Mouse (Mus musculus): ENCODE measurements around the gene Polr2a. TPM values are rescaled to one million over a fixed set of nuclear protein-coding genes. Genes with fewer than 3 reads are reported as not detected.
"Not testable (repeated sequence)": the region's sequence is repeated elsewhere in the genome, so short reads cannot be mapped to it uniquely, and the experiment has no call there.

Gene Polr2a
- polyA plus RNA-seq, 1 experiment from 2014 or later: 9.6 TPM

GRCm38 (mm10) chr11:69751635-69752034, 6.8 kb downstream of the Polr2a start:
- Histone ChIP-seq H3K36me3 (peaks cover 29% of the 10 kb centered on the region), H3K9me3 (replicated peaks) (no peaks in the 10 kb centered on the region), H3K9ac (peak overlapping the region; percentile 33; the same call in 1 of the 2 replicates), H3K4me1 (replicated peaks) (peaks cover 64% of the 10 kb centered on the region), H3K4me2 (peak overlapping the region; percentile 37), H3K27me3 (no peaks in the 10 kb centered on the region), H3K4me3 (replicated peaks) (no peak overlapping the region), H3K27ac (no peak overlapping the region)
- WGBS (ENCODE audit: insufficient replicate concordance): 17% methylated on average over 3 of the region's 3 CpGs
- ATAC-seq (ENCODE audit: low read depth) (peak; percentile 71), DNase-seq (no peak)

DNA sequence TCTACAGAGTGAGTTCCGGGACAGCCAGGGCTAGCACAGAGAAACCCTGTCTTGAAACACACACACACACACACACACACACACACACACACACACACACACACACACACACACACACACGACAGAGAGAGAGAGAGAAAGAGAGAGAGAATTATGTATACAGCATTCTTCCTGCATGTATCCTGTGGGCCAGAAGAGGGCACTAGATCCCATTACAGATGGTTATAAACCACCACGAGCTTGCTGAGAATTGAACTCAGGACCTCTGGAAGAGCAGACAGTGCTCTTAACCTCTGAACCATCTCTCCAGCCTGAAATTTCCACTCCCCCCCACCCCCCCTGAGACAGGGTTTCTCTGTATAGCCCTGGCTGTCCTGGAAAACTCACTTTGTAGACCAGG, 27.0 kb downstream of the Polr2a start:
- H3K36me3 ChIP-seq: peaks cover 32% of the 10 kb centered on the region
- not testable (repeated sequence) for H3K27me3 ChIP-seq; H3K27ac ChIP-seq; H3K4me1 ChIP-seq (replicated peaks); DNase-seq; H3K4me3 ChIP-seq (replicated peaks); H3K9me3 ChIP-seq (replicated peaks); ATAC-seq (ENCODE audit: low read depth); H3K9ac ChIP-seq; H3K4me2 ChIP-seq
- 54% methylated on average over 3 of the region's 3 CpGs for WGBS (ENCODE audit: insufficient replicate concordance)

- H3K27ac ChIP-seq: no peak overlapping the region
- ATAC-seq (ENCODE audit: low read depth): no peak
Measured at GRCm38 (mm10) chr11:69729063-69729462, 29.4 kb downstream of the Polr2a start.

GRCm38 (mm10) chr11:69725951-69726350, 32.5 kb downstream of the Polr2a start:
- ATAC-seq (ENCODE audit: low read depth): no peak
- H3K4me1 ChIP-seq (replicated peaks): peaks cover 11% of the 10 kb centered on the region
- H3K9ac ChIP-seq: no peak overlapping the region
- H3K9me3 ChIP-seq (replicated peaks): no peaks in the 10 kb centered on the region
- no peak overlapping the region for H3K27ac ChIP-seq
- no peaks in the 10 kb centered on the region for H3K36me3 ChIP-seq
- no peak overlapping the region for H3K4me2 ChIP-seq
- H3K27me3 ChIP-seq: no peaks in the 10 kb centered on the region
- no peak overlapping the region for H3K4me3 ChIP-seq (replicated peaks)
- DNase-seq: no peak
- 32% methylated on average over 5 of the region's 5 CpGs for WGBS (ENCODE audit: insufficient replicate concordance)

More at GRCm38 (mm10) chr11:69729063-69729462, 29.4 kb downstream of the Polr2a start:
- DNase-seq: peak; percentile 60
- Histone ChIP-seq H3K9me3 (replicated peaks) (no peaks in the 10 kb centered on the region), H3K9ac (no peak overlapping the region), H3K4me1 (replicated peaks) (peaks cover 6% of the 10 kb centered on the region), H3K4me2 (no peak overlapping the region), H3K4me3 (replicated peaks) (no peak overlapping the region), H3K27me3 (no peaks in the 10 kb centered on the region), H3K36me3 (peaks cover 9% of the 10 kb centered on the region)
- WGBS (ENCODE audit: insufficient replicate concordance): 24% methylated on average over 3 of the region's 3 CpGs

DNA sequence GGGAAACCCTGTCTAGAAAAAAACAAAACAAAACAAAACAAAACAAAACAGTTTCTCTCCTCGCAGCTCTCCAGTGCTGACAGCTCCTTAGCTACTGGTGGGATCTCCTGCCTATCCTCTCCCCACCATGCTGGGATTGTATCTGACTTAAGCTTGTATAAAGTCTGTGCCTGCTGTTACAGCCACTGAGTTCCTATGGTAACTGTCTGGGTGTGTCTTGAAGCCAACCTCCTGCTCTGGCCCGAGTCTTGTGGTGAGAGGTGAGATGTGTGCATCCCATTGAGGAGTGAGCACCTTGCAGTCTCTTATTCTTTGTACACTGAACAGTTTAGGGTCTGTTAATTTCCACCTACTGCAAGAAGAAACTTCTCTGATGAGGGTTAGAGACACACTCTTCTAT, 35.4 kb downstream of the Polr2a start:
- Histone ChIP-seq H3K27ac (no peak overlapping the region), H3K27me3 (no peaks in the 10 kb centered on the region), H3K9me3 (replicated peaks) (no peaks in the 10 kb centered on the region), H3K4me3 (replicated peaks) (no peak overlapping the region), H3K36me3 (no peaks in the 10 kb centered on the region), H3K4me1 (replicated peaks) (peaks cover 26% of the 10 kb centered on the region), H3K4me2 (no peak overlapping the region), H3K9ac (no peak overlapping the region)
- no peak for DNase-seq
- no peak for ATAC-seq (ENCODE audit: low read depth)
- 38% methylated on average over 2 of the region's 2 CpGs for WGBS (ENCODE audit: insufficient replicate concordance)

DNA sequence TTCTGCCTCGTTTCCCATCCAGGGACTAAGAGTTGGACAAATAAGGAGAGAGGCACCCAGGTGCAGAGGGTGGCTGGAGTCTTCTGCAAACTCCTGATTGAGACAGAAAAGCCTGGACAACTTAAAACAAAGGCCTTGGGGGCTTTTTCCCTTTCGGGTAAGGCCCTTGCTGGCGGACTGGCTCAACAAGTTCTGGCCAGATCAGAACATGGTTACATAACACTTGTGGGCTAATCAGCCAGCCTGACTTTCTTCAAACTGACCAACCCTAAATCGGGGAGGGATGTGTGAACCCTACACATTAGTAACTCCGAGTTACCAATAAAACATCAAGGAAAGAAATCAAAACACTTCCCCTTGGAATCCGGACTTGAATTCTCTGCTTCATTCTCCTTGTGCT, 37.6 kb downstream of the Polr2a start:
- Histone ChIP-seq H3K36me3 (no peaks in the 10 kb centered on the region), H3K27me3 (no peaks in the 10 kb centered on the region), H3K9me3 (replicated peaks) (no peaks in the 10 kb centered on the region), H3K9ac (no peak overlapping the region), H3K4me2 (no peak overlapping the region), H3K27ac (no peak overlapping the region), H3K4me1 (replicated peaks) (peaks cover 42% of the 10 kb centered on the region), H3K4me3 (replicated peaks) (no peak overlapping the region)
- no peak for ATAC-seq (ENCODE audit: low read depth)
- no peak for DNase-seq
- 67% methylated on average over 6 of the region's 6 CpGs for WGBS (ENCODE audit: insufficient replicate concordance)

DNA sequence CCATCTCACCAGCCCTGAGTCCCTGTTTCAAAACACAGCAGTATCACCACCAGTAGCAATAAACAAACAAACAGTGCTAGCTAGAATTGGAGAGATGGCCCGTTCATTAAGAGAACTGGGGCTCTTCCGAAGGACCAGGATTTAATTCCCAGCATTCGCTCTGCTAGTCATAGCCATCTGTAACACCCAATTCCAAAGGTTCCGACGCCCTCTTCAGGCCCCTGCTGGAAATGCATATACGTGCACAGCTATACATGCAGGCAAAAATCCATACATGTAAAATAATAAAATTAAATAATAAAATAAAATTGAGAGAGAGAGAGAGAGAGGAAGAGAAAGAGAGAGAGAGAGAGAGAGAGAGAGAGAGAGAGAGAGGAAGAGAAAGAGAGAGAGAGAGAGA, 39.0 kb downstream of the Polr2a start:
- no peaks in the 10 kb centered on the region for H3K36me3 ChIP-seq
- H3K4me1 ChIP-seq (replicated peaks): peaks cover 45% of the 10 kb centered on the region
- H3K4me2 ChIP-seq: peak overlapping the region; percentile 60; the same call in 1 of the 2 replicates
- ATAC-seq (ENCODE audit: low read depth): no peak
- no peak overlapping the region for H3K9ac ChIP-seq
- no peaks in the 10 kb centered on the region for H3K27me3 ChIP-seq
- H3K9me3 ChIP-seq (replicated peaks): no peaks in the 10 kb centered on the region
- WGBS (ENCODE audit: insufficient replicate concordance): 58% methylated on average over 6 of the region's 6 CpGs
- H3K4me3 ChIP-seq (replicated peaks): no peak overlapping the region
- no peak for DNase-seq
- peak overlapping the region; percentile 73 for H3K27ac ChIP-seq

DNA sequence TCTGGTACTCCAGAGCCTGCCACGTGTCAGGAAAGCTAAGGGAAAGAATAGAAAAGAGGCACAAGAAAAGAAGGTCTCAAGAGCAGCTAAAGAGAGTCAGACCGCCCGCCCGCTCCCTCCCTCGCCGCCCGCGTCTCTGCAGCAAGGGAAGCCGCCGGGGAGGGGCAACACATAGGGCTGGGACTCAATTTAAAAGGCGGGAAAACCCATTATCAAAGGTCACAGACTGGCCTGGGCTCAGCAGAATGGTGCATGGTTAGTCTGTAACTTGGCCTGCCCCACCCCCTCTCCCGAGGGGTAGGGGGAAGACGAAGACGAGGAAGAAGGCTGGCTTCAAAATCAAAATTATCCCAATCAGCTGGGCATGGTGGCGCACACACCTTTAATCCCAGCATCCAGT, 39.8 kb downstream of the Polr2a start:
- H3K4me3 ChIP-seq (replicated peaks): peak overlapping the region; percentile 35
- no peaks in the 10 kb centered on the region for H3K27me3 ChIP-seq
- peak; percentile 70 for DNase-seq
- H3K36me3 ChIP-seq: no peaks in the 10 kb centered on the region
- peak overlapping the region; percentile 60 for H3K4me2 ChIP-seq
- peak; percentile 94 for ATAC-seq (ENCODE audit: low read depth)
- H3K9ac ChIP-seq: peak overlapping the region; percentile 69
- peak overlapping the region; percentile 73 for H3K27ac ChIP-seq
- peaks cover 45% of the 10 kb centered on the region for H3K4me1 ChIP-seq (replicated peaks)
- 13% methylated on average over 15 of the region's 15 CpGs for WGBS (ENCODE audit: insufficient replicate concordance)
- H3K9me3 ChIP-seq (replicated peaks): no peaks in the 10 kb centered on the region

DNA sequence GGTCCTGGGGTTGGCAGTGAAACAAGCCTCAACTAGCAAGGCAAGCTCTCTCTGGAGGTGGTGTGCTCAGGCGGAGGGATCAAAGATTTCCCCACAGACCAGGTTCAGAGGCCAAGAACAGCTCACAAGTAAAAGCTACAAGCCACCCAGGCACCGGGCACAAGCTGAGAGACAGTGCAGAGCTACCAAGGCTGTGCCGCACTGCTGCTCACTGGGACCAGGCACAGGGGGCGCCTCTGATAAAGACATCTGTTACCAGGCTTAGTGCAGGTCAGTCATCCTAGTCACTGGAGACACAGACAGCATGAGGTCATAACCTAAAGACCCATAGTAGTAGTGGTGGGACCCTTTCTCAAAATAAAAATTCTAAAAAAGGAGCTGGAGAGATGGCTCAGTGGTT, 41.5 kb downstream of the Polr2a start:
- Histone ChIP-seq H3K36me3 (no peaks in the 10 kb centered on the region), H3K27ac (peak overlapping the region; percentile 55; the same call in 1 of the 2 replicates), H3K9ac (no peak overlapping the region), H3K27me3 (no peaks in the 10 kb centered on the region), H3K4me3 (replicated peaks) (no peak overlapping the region), H3K4me1 (replicated peaks) (peaks cover 40% of the 10 kb centered on the region), H3K9me3 (replicated peaks) (no peaks in the 10 kb centered on the region), H3K4me2 (no peak overlapping the region)
- ATAC-seq (ENCODE audit: low read depth) (no peak), DNase-seq (peak; percentile 27)
- WGBS (ENCODE audit: insufficient replicate concordance): 63% methylated on average over 4 of the region's 4 CpGs

- no peaks in the 10 kb centered on the region for H3K27me3 ChIP-seq
- H3K4me3 ChIP-seq (replicated peaks): no peak overlapping the region
- peak overlapping the region; percentile 43; the same call in 1 of the 2 replicates for H3K27ac ChIP-seq
- no peaks in the 10 kb centered on the region for H3K36me3 ChIP-seq
- H3K4me2 ChIP-seq: no peak overlapping the region
- H3K9ac ChIP-seq: no peak overlapping the region
- 26% methylated on average over 5 of the region's 5 CpGs for WGBS (ENCODE audit: insufficient replicate concordance)
- no peak for DNase-seq
- peaks cover 40% of the 10 kb centered on the region for H3K4me1 ChIP-seq (replicated peaks)
- no peaks in the 10 kb centered on the region for H3K9me3 ChIP-seq (replicated peaks)
- no peak for ATAC-seq (ENCODE audit: low read depth)
Measured at GRCm38 (mm10) chr11:69715929-69716328, 42.5 kb downstream of the Polr2a start.

GRCm38 (mm10) chr11:69715482-69715881, 43.0 kb downstream of the Polr2a start:
- 54% methylated on average over 9 of the region's 9 CpGs for WGBS (ENCODE audit: insufficient replicate concordance)
- ATAC-seq (ENCODE audit: low read depth) (no peak), DNase-seq (no peak)
- Histone ChIP-seq H3K4me1 (replicated peaks) (peaks cover 44% of the 10 kb centered on the region), H3K27ac (0 out of 2 replicates have a peak overlapping the region, but pooled peaks have one; percentile 9), H3K36me3 (no peaks in the 10 kb centered on the region), H3K27me3 (no peaks in the 10 kb centered on the region), H3K9me3 (replicated peaks) (no peaks in the 10 kb centered on the region), H3K9ac (no peak overlapping the region), H3K4me3 (replicated peaks) (no peak overlapping the region), H3K4me2 (no peak overlapping the region)

DNA sequence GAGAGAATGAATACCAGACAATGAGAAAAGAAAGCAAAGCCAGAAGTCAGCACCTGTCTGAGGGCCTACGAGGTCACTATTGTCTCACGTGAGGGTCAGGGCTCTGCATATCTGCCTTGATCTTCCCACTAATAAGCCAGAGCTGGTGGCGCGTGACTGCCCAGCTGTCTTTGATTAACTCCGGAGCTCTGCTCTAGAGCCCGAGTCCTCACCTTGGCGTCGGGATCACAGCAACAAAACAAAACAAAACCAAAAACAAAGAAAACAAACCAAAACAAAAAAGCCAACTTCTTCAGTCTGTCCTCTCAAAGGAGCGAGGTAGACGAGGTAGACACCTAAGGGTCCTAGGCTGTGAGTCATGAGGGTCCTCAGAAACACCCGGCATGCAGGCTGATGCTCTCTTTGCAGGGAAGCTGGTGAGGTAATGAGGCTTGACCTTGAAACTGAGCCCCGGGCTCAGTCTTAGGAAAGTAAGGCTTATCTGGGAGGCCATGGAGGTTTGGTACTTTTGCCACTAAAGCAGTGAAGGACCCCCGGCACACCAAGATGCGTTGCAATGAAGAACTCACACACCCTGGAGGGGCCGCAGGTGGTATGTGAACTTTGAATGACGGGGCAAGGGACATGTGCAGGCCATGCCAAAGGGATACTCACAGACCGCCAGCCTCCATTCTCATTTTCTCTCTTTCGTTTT, 43.7 kb downstream of the Polr2a start:
- H3K9ac ChIP-seq: no peak overlapping the region
- no peaks in the 10 kb centered on the region for H3K9me3 ChIP-seq (replicated peaks)
- H3K4me1 ChIP-seq (replicated peaks): peaks cover 51% of the 10 kb centered on the region
- no peak for DNase-seq
- 78% methylated on average over 18 of the region's 18 CpGs for WGBS (ENCODE audit: insufficient replicate concordance)
- no peak for ATAC-seq (ENCODE audit: low read depth)
- no peak overlapping the region for H3K4me3 ChIP-seq (replicated peaks)
- no peak overlapping the region for H3K4me2 ChIP-seq
- no peak overlapping the region for H3K27ac ChIP-seq
- H3K27me3 ChIP-seq: no peaks in the 10 kb centered on the region
- H3K36me3 ChIP-seq: no peaks in the 10 kb centered on the region

Measured in liver, embryonic 13.5 days (tissue).